Mouse (Mus musculus): ENCODE measurements at regions not wholly inside any gene's neighbourhood (a gene's known extent, or its start where the extent isn't known, plus 50 kb on each side); places are given as distances from the start of the nearest gene placed in this dataset.

DNA sequence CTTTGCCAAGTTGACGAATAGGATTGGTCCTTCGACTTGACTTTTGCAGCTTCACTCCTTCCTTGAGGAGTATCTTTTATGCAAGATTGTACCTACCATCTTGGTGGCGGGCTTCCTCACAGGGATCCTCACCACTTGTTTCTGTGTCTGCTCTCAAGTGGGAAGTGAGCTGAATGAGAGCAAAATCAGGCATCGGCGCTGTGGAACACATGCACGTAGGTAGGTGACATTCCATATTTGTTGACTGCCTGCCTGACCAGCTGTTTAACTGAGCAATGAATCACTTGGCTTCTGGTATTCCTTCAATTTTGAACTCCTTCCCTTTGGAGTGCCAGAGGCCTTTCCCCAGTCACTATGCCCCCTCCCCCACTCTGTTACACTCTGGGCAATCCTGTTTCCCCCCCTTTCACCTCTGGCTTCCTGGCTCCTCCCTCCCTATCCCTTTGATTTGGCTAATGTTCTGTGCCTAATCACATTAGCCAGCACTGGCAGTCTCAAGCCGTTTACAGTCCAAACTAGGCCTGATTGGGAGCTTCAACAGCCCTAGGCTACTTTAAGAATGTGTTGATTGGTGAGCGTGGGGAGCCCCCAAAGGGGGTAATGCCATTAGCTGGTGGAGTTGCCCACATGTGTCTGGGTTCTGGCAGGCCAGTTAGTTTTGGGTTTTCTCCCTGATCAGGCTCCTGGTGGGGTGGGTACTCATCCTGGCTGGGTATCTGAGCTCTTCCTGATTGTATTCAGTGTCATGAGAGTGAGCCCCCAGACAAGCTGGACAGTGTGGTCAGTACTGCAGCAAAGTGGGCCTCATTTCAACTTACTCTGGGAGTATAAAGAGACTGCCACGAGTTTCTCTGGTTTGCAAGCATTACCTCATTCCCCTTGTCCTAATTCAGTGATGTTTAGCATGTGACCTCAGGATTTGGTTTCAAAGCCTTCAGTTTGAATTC, 285.8 kb downstream of the Bcl11a start:
- Histone ChIP-seq H3K27me3 (replicated peaks; ENCODE audit: control insufficient read depth, insufficient read depth, low read length) (no peaks in the 10 kb centered on the region), H3K4me3 (ENCODE audit: insufficient read depth, low read depth, low read length) (no peak overlapping the region), H3K4me1 (ENCODE audit: control insufficient read depth, insufficient read depth, low read length) (no peaks in the 10 kb centered on the region), H3K36me3 (ENCODE audit: control insufficient read depth, insufficient read depth, low read length) (no peaks in the 10 kb centered on the region), H3K27ac (ENCODE audit: insufficient read depth, low read depth, low read length) (no peak overlapping the region)
- DNase-seq = peak; percentile 11
- TF ChIP-seq CTCF (conservative IDR thresholded peaks at IDR 0.05; ENCODE audit: insufficient read depth, insufficient read length, low read depth, low read length) = no peak
- no peak for TF ChIP-seq POLR2A (IDR thresholded peaks at IDR 0.05; ENCODE audit: low read depth, low read length)
- 62% methylated on average over 9 of the region's 9 CpGs for WGBS

DNA sequence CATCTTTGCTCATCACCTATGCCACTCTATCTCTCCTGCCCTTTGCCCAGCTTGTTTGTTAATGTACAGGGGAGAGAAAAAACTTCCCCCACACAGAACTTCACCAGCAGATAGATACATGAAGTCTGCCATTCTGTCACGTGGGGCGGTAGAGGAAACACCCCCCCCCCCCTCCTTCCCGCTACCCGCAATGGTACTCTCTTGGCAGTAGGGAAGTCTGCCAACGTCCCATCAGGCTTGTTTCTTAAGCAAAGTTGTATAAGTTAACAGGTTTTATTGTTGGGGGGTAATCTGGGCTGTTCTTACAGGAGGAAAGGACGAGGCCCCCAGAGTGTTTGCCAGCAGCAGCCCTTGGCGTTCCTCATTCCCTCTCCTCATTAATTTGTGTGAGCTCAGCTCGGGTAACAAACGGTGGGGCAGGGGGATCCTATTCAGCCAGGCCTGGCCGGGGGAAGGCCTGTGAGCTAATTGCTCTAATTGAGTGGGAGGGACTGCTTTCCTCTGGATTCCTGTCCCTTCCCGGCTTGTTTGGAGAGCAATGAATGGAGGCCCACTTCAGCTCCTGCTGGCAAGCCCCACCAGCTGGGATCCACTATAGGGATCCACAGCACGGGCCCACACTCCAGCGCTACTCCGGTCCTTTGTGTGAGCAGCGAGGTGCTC, 292.5 kb downstream of the Bcl11a start:
- Histone ChIP-seq H3K27me3 (replicated peaks; ENCODE audit: control insufficient read depth, insufficient read depth, low read length) (no peaks in the 10 kb centered on the region), H3K36me3 (ENCODE audit: control insufficient read depth, insufficient read depth, low read length) (no peaks in the 10 kb centered on the region), H3K4me1 (ENCODE audit: control insufficient read depth, insufficient read depth, low read length) (no peaks in the 10 kb centered on the region; the same call in 1 of the 2 replicates), H3K4me3 (ENCODE audit: insufficient read depth, low read depth, low read length) (no peak overlapping the region), H3K27ac (ENCODE audit: insufficient read depth, low read depth, low read length) (no peak overlapping the region)
- DNase-seq = no peak
- TF ChIP-seq CTCF (conservative IDR thresholded peaks at IDR 0.05; ENCODE audit: insufficient read depth, insufficient read length, low read depth, low read length) (no peak), POLR2A (IDR thresholded peaks at IDR 0.05; ENCODE audit: low read depth, low read length) (no peak)
- WGBS = 53% methylated on average over 15 of the region's 15 CpGs

GRCm38 (mm10) chr11:24370861-24371686, 293.2 kb downstream of the Bcl11a start:
- Histone ChIP-seq H3K36me3 (ENCODE audit: control insufficient read depth, insufficient read depth, low read length) (no peaks in the 10 kb centered on the region), H3K4me1 (ENCODE audit: control insufficient read depth, insufficient read depth, low read length) (no peaks in the 10 kb centered on the region; the same call in 1 of the 2 replicates), H3K4me3 (ENCODE audit: insufficient read depth, low read depth, low read length) (no peak overlapping the region), H3K27ac (ENCODE audit: insufficient read depth, low read depth, low read length) (no peak overlapping the region), H3K27me3 (replicated peaks; ENCODE audit: control insufficient read depth, insufficient read depth, low read length) (no peaks in the 10 kb centered on the region)
- no peak for DNase-seq
- TF ChIP-seq POLR2A (IDR thresholded peaks at IDR 0.05; ENCODE audit: low read depth, low read length) = no peak
- no peak for TF ChIP-seq CTCF (conservative IDR thresholded peaks at IDR 0.05; ENCODE audit: insufficient read depth, insufficient read length, low read depth, low read length)
- 71% methylated on average over 10 of the region's 10 CpGs for WGBS

DNA sequence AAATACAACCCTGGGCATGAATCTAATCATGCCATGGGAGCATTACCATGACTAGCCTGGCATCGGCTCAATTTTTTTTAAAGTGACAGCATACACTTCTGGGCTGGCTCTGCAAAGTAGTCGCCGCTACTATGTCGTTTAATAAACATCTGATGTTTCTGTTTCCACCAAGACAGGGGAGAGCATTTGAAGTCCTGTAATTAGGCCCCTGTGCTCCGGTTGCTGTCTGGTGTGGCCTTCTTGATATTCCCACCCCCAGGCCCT, 293.8 kb downstream of the Bcl11a start:
- Histone ChIP-seq H3K4me3 (ENCODE audit: insufficient read depth, low read depth, low read length) (no peak overlapping the region), H3K27me3 (replicated peaks; ENCODE audit: control insufficient read depth, insufficient read depth, low read length) (no peaks in the 10 kb centered on the region), H3K4me1 (ENCODE audit: control insufficient read depth, insufficient read depth, low read length) (no peaks in the 10 kb centered on the region; the same call in 1 of the 2 replicates), H3K36me3 (ENCODE audit: control insufficient read depth, insufficient read depth, low read length) (no peaks in the 10 kb centered on the region), H3K27ac (ENCODE audit: insufficient read depth, low read depth, low read length) (0 out of 2 replicates have a peak overlapping the region, but pooled peaks have one; percentile 46)
- WGBS = 65% methylated on average over 5 of the region's 5 CpGs
- TF ChIP-seq POLR2A (IDR thresholded peaks at IDR 0.05; ENCODE audit: low read depth, low read length) (no peak), CTCF (conservative IDR thresholded peaks at IDR 0.05; ENCODE audit: insufficient read depth, insufficient read length, low read depth, low read length) (no peak)
- DNase-seq = peak; percentile 16

GRCm38 (mm10) chr11:24371963-24372362, 294.1 kb downstream of the Bcl11a start:
- Histone ChIP-seq H3K4me1 (ENCODE audit: control insufficient read depth, insufficient read depth, low read length) (no peaks in the 10 kb centered on the region; the same call in 1 of the 2 replicates), H3K36me3 (ENCODE audit: control insufficient read depth, insufficient read depth, low read length) (no peaks in the 10 kb centered on the region), H3K27ac (ENCODE audit: insufficient read depth, low read depth, low read length) (0 out of 2 replicates have a peak overlapping the region, but pooled peaks have one; percentile 46), H3K4me3 (ENCODE audit: insufficient read depth, low read depth, low read length) (no peak overlapping the region), H3K27me3 (replicated peaks; ENCODE audit: control insufficient read depth, insufficient read depth, low read length) (no peaks in the 10 kb centered on the region)
- no peak for TF ChIP-seq CTCF (conservative IDR thresholded peaks at IDR 0.05; ENCODE audit: insufficient read depth, insufficient read length, low read depth, low read length)
- WGBS = 46% methylated on average over 8 of the region's 8 CpGs
- peak; percentile 24 for DNase-seq

- WGBS = 63% methylated on average over 5 of the region's 5 CpGs
- TF ChIP-seq POLR2A (IDR thresholded peaks at IDR 0.05; ENCODE audit: low read depth, low read length) = no peak
- no peak for TF ChIP-seq CTCF (conservative IDR thresholded peaks at IDR 0.05; ENCODE audit: insufficient read depth, insufficient read length, low read depth, low read length)
- Histone ChIP-seq H3K27me3 (replicated peaks; ENCODE audit: control insufficient read depth, insufficient read depth, low read length) (no peaks in the 10 kb centered on the region), H3K4me1 (ENCODE audit: control insufficient read depth, insufficient read depth, low read length) (no peaks in the 10 kb centered on the region; the same call in 1 of the 2 replicates), H3K4me3 (ENCODE audit: insufficient read depth, low read depth, low read length) (no peak overlapping the region), H3K27ac (ENCODE audit: insufficient read depth, low read depth, low read length) (no peak overlapping the region), H3K36me3 (ENCODE audit: control insufficient read depth, insufficient read depth, low read length) (no peaks in the 10 kb centered on the region)
- no peak for DNase-seq
Measured at GRCm38 (mm10) chr11:24372616-24373015, 294.8 kb downstream of the Bcl11a start.

All from kidney, adult 2 months (tissue).